Mouse (Mus musculus): ENCODE measurements at regions not wholly inside any gene's neighbourhood (a gene's known extent, or its start where the extent isn't known, plus 50 kb on each side); places are given as distances from the start of the nearest gene placed in this dataset.

GRCm38 (mm10) chr9:91132531-91132930 lies 229.7 kb upstream of the Zic4 start:
- TF ChIP-seq CTCF (IDR thresholded peaks at IDR 0.05; ENCODE audit: low read depth, low read length) = no peak
- TF ChIP-seq POLR2A (IDR thresholded peaks at IDR 0.05; ENCODE audit: extremely low read depth, insufficient read depth, low read length) = no peak
